Mouse (Mus musculus) thymus, postnatal 25 days (tissue): ENCODE data around the gene Ccdc9.
"Not testable (repeated sequence)": the region's sequence is repeated elsewhere in the genome, so short reads cannot be mapped to it uniquely, and the experiment has no call there.

Source experiments
- DNase-seq: peaks from one replicate; pipeline ENCODE4 v3.0.0; 2022

Ccdc9 gene

DNA sequence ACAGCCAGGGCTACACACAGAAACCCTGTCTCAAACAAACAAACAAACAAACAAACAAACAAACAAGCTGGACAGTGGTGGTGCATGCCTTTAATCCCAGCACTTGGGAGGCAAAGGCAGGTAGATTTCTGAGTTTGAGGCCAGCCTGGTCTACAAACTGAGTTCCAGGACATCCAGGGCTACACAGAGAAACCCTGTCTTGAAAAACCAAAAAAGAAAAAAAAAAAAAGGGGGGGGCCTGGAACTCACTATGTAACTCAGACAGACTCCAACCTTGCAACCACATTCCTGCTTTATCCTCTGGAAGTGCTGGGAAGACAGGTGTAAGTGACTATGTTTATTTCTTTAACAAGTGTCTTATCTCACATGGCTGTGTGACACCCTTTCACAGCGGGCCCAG lies 21.5 kb upstream of the Ccdc9 start, which contains the start of gene Bbc3:
Bbc3 (plus strand) TSS at position 301 of the 400 bp plus-strand sequence.
- not testable (repeated sequence) for DNase-seq

DNA sequence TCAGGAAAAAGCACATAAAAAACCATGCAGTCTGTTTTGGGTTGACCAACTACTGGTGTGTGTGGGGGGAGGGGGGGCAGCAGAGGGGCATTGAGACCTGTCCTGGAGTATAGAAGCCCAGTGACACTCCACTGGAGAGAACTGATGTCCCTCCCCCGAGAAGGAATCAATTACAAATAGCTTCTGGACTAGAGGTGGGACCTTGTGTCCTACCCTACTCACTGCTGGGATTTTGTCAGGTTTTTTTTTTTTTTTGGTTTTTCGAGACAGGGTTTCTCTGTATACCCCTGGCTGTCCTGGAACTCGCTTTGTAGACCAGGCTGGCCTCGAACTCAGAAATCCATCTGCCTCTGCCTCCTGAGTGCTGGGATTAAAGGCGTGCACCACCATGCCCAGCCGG lies 20.5 kb upstream of the Ccdc9 start:
- not testable (repeated sequence) for DNase-seq

DNA sequence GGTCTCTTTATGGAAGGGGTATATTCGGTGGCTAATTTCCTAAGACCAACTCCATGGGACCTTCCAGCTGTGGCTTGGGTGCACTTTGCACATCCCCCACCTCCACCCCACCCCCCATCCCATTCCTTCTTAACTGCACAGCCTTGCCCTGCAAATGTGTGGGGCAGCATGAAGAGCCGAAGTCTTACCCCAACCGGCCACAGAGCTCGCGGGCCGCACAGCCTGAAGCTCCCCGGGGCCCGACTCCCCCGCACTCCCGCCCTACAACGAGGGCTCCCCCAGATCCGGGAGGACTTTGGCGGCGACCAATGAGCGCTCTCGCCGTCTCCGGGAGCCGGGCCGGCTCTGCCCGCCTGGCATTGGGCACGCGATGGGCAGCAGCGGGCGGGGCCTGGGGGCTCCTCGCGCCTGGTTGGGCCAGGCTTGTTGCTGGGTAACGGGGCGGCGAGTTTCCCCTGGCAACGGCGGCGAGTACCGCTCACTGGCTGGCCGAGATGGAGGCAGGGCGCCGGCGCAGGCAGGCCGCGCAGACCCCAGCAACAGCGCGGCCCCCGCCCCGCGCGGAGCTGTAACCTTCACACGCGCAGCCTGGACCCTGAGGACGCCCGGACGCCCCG lies 12.9 kb upstream of the Ccdc9 start:
- DNase-seq: peak; percentile 66

DNA sequence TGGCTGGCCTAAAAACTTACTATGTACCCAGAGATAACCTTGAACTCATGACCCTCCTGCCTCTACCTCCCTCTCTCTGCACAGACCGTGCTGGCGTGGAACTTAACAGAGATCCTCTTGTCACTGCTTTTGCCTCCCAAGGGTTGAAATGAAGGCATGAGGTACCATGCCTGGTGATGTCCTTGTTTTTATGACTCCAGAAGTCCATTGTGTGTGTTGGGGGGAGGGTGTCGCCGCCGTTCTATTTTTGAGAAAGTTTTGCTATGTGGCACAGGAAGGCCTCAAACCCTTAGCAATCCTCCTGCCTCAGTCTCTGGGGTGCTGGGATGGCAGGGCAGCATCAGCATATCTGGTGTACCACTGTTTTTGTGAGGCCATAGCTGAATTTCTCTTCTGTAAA lies 12.3 kb upstream of the Ccdc9 start:
- DNase-seq: no peak

DNA sequence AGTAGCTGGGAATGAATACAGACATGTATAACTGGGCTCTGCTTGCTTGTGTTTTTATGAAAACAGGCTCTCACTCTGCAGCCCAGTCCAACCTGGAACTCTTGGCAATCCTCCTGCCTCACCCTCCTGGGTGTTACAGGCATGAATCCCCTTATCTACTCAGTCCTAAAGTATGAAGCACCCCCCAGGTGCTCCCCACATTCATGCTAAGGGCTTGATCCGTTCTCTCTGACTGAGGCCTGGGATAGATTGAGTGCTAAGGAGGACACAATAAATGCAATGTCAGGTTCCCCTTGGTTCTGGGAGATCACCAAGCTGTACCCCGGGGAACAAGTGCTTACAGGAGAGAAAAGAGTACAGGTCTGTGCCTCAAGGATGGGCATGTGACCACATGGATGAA lies 11.0 kb upstream of the Ccdc9 start:
- no peak for DNase-seq

DNA sequence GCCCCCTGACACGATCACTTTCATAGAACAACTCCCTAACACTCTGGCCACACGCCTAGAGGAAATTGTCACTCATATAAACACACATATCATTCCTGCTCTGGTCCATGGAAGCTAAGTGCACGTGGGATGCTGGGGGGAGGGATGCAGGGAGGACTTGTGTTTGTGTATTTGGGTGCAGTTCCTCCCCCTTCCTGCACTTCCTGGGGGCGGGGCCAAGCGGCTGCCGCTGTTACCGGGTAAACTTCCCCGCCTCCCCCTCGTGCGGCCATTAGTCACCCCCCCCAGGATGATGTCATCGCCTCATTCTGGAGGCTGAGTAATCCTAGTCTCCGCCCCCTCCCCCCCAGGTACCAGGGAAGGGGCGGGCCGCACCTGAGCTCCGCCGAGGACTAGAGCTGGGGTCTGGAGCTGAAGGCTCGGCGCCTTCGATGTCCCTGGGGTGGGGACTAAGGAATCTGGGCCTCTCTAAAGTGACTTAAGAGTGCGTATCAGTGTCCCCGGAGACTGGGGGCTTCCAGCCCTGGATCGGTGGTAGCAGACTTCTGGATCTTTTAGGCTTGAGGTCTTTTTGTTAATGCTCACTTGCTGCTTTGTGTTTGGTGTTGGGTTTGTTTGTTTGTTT lies 10.3 kb upstream of the Ccdc9 start:
- DNase-seq: peak; percentile 89

DNA sequence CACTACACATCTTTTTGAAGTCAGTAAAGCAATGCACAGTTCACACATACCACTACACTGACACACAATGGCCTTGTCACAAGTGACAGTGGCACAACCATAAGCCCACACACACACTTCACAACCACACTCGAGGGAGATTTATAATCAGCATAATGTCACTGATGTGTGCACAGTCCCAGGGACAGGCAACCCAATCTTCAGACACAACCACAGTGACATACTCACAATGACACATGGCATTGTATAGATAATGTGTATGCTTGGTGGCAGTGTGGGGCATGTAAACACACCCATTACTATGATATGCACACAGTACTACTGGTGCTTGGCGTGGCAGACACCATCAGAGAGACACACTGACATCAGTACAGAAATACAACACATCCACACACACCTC lies 9.6 kb upstream of the Ccdc9 start:
- no peak for DNase-seq

DNA sequence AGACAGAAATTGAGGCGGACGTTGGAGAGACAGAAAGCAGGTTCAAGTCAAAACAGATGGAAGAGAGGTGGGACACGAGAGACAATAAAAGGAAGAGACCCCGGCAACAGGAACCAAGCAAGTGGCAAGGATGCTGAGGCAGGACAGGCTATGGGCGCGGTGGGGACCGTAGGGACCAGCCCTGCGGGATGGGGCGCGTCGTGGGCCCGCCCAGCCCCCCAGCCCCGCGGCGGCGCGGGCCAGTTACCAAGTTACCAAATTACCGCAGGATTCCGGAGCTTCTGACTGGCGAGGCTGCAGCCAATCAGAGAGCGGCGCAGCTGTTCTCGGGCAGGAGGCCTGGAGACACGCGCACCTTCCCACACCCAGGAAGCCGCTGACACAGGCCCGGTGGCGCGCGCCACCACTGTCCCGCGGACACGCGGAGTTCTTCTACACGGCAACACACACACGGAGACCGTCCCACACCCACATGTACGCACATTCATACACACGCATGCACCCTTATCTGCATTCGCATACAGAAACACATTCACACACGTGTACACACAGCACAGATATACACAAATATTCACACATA lies 8.8 kb upstream of the Ccdc9 start:
- peak; percentile 80 for DNase-seq

DNA sequence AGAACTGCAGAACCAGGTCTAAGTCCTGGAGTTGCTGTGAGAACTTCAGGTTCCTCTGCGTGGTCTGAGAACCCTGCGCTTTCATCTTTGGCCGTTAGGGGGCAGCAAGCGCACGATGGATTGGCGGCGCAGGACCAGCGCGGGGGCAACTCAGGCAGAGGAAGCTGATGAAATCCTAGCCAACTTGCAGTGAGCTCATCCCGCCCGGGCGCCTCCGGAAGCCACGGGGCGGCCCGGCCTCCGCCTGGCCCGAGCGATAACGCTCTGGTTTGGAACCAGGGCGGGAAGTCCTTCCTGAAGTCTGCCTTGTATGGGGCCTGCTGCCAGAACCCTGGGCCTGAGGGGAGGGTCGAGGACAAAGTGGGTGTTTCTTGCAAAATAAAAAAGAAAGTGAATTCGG lies 8.2 kb upstream of the Ccdc9 start:
- DNase-seq: peak; percentile 96

DNA sequence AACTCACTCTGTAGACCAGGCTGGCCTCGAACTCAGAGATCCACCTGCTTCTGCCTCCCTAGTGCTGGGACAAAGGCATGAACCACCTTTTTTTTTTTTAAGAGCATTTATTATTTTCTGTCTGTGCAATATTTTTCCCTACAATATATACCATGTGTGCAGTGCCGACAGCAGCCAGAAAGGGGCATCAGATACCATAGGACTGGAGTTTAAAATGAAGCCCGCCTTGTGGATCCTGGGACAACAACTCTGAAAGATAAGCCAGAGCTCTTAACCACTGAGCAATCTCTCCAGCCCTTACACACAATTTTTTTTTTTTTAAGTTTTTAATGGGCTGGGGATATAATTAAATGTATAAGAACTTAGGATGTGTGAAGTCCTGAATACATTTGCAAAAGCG lies 7.8 kb upstream of the Ccdc9 start:
- peak; percentile 53 for DNase-seq

DNA sequence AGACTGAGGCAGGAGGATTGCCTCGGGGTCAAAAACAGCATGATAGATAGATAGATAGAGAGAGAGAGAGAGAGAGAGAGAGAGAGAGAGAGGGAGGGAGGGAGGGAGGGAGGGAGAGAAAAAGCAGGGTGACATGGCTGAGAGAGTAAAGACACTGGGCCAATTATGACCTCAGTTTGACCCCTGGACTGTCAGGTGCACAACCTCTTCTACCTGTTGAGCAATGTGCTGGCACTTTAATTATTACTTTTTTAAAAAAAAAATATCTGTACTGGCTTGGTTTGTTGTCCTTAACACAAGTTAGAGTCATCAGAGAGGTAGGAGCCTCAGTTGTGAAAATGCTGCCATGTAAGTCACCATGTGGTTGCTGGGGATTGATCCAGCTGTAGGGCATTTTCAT lies 1.2 kb upstream of the Ccdc9 start:
- DNase-seq: no peak

DNA sequence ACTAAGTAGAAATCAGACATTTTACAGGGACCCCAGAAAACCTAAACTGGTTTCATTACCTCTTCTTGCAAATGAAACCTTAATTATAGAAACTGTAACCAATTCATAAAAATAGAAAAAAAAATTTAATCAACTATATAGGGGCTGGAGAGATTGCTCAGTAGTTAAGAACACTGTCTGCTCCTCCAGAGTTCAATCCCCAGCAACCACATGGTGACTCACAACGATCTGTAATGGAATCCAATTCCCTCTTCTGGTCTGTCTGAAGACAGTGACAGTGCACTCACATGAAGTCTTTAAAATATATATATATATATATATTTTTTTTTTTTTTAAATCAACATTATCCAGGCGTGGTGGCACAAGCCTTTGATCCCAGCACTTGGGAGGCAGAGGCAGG lies 421 bp upstream of the Ccdc9 start:
- DNase-seq: no peak

DNA sequence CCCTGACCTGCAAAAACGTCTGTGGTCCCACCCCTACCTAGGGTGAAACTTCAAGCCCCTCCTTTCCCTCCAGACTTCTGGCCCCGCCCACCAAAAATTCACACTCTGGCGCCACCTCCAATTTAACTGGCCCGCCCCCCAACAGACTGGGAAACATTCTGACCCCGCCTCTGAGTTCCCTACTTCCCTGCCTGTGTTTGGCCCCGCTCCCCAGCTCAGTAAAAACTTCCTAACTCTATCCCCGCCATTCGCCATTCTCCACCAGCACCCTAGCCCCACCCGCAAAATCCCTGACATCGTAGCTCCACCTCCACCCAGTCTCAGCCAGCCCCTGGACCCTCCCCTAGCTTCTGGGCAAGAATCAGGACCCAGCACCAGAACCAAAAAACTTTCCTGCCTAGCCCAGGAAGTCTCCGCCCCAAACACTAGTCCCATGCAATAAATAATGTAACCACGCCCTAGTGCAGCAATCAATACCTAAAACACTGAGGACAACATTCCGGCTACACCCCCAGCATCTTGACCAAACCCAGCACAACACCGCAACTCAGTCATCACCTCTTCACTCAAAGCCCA lies 1.1 kb downstream of the Ccdc9 start:
- DNase-seq: peak; percentile 64

DNA sequence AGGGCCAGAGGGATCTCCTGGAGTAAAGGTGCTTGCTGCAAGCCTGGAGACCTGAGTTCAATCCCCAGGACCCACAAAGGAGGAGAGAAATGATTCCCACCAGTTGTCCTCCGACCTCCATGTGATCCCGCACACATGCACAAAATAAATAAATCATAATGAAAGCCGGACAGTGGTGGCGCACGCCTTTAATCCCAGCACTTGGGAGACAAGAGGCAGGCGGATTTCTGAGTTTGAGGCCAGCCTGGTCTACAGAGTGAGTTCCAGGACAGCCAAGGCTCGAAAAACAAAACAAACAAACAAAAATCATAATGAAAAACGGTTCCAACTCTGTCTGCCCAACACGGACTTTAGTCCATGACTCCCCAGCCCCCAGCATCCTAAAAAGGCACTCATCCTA lies 1.7 kb downstream of the Ccdc9 start:
- no peak for DNase-seq

DNA sequence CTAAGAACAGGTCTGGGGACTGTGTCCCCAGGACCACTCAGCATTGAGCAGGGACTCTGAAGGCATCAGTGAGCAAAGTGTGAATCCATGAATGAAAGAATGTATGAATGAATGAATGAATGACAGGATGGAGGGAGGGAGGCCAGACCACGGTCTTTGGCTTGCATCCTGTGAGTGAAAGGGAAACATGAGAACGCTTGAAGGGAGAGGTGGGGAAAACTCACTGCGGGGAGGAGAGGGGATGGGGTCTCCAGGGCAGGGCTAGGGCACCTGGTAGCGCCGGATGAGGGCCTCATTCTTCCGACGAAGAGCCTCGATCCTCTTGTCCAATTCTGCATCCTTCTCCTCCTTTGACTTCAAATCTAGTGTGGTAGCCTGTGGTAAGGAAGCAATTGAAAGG lies 2.6 kb downstream of the Ccdc9 start:
- no peak for DNase-seq

DNA sequence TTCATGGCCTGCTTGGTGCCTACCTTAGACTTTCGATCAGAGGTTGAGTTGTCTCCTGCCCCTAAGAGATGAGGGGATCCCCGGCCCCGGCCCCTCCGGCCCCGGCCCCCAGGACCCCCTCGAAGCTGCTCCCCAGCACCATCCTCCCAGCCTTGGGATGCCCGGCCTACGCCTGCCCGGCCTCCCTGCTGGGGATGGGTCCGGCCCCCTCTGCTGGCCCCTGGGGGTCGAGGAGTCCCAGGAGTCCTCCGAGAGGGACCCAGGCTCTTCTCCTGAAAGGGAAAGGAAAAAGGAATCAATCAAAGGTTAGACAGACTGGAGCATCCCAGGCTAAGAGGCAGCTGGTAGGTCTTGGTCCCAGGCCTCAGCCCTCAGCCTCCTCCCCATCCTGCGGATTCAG lies 4.3 kb downstream of the Ccdc9 start:
- no peak for DNase-seq

DNA sequence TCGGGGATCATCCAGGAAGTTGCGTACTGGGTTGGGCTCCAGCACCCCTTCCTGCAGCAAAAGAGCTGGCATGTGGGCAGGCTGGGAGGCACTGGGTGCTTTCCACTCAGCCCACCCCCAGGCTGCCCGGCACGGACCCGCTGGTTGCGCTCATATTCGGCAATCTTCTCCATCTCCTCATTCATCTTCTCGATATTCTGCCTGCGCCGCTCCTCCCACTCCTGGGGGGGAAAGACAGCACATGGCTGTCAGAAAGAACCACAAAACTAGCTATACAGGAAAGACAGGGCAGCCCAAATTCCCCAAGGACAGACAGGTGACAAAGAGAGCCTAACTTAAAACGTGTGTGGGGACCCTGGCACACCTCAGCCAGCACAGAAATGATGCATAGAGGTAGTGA lies 5.9 kb downstream of the Ccdc9 start:
- no peak for DNase-seq

DNA sequence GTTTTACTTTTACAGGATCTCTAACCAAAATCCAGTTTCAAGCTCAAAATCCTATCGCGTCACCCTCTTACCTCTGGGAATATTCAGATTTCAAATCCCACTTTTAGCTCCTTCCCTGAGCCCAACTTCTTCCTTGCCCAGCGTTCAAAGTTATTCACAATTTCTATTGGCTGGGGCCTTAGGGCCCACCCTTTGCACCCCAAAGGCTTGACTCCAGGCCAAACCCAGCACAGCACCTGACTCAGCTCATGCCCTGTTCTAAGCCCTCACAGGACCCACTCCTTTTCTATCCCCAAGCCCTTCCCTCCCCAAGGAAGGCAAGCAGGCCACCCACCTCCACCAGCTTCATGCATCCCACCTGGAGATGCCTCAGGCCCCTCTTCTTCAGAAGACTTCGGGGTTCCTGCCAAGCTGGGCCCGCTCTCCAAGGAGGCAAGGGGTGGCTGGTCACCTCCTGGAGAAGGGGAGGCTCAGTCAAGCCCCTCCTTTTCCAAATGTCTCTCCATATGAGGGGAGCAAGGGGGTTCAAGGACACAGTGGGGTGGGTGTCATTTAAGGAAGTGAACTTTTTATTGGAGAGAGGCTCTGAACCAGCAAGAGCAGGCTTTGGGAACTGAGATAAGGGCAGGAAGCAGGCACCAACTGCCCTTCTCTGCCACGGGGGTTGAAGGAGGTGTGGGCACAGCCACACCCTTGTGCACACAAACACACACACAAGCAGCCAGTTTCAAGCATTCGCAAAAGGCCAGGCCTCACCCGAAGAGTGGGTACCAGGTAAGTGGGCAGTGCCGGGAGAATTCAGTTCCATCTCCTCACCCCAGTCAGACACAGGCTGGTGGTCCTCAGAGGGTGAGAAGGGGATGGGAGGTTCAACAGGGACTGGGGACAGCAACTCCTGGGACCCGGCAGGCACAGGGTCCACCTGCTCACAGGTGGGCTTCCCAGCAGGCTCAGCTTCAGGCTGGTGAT lies 11.4 kb downstream of the Ccdc9 start:
- DNase-seq: no peak

DNA sequence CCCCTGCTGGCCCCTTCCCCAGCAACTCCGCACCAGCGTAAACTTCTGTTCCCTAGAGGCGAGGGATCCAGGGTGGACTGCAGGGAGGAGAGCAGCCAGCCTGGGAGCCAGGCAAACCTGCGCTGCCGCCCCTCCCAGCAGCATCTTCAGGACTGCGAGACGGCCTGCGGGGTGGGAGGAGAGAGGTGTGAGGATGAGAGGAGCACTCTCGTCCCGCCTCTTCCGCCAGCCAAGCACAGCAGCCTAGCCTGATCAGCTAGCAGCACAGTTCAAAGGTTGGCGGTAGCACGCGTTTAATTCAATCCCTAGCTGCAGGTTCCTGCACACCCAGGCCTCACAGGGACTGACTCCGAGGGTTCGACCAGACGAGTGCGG lies 12.8 kb downstream of the Ccdc9 start:
- peak; percentile 90 for DNase-seq

DNA sequence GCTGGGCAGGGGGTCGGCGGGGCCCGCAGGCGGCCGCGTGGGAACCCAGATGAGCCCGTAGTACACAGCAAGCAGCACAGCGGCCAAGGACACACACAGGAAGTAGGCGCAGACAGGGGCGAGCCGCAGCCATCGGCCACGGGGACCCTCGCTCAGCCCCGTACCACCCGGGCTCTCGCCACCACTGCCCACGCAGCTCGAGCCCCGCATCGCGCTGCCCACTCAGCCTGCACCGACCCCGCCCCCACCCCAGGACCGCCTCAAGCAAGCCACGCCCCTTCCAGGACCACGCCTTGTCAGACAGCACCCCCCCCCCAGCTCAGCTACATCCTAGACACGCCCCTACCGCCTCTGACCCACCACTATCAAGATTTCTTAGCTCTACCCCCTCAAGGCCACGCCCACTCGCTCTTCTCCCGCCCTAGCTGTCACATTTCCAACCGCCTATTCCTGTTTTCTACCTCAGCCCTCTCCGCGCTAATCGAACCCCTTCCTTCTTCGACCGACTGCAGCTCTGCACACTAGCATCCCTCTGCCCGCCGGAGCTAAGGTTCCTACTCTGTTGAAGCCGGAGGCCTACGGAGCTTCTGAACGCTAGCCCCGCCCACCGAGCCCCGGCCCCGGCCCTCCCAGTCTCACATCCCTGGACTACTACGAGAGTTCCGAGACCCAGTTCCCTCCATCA lies 13.4 kb downstream of the Ccdc9 start, which contains the start of gene Inafm1:
Inafm1 (minus strand) TSS at position 537 of the 685 bp plus-strand sequence.
- peak; percentile 88 for DNase-seq

DNA sequence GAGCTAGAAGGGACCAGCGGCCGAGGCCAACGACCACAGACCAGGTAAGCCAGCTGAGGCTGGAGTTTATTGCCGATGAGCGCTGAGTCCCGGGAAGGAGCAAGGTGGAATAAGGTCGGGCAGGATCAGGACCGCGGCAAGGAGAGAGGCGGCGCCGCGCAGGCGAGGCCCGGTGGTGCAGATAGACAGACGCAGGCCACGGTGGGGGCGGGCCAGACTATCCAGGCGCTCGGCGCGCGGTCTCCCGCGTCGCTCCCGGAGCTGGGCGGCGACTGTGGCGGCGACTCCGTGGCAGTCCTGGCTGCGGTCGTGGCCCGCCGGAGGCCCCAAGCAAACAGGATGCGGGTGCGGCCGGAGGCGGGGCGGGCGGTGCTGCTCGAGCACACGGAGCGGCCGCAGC lies 13.9 kb downstream of the Ccdc9 start:
- peak; percentile 56 for DNase-seq

DNA sequence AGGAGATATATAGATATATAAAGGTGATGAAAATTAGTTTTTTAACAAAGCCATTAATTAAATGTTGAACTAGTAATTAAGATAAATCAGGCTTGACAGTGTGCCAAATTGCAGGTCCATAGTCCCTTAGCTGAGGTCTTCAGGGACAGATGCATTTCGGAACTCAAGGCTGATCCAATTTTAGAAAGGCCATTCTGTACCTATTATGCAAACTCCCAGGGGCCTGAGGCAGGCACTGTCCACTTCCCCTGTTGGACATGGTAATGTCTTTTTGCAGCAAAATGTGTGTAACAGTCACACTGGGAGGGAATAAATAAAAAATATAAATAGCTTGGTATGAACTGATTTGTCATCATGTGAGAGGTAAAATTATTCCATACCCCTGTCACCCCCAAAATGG lies 15.5 kb downstream of the Ccdc9 start:
- DNase-seq: no peak
